Mouse (Mus musculus): Measurements from ENCODE around the gene Slco2a1. TPM values are rescaled to one million over a fixed set of nuclear protein-coding genes. Genes with fewer than 3 reads are reported as not detected.

Slco2a1 gene
- polyA plus RNA-seq, 1 experiment from 2014 or later = 3.7 TPM

- no peaks in the 10 kb centered on the region for H3K36me3 ChIP-seq
- H3K27ac ChIP-seq = no peak overlapping the region
- no peak overlapping the region for H3K9ac ChIP-seq
- 51% methylated on average over 6 of the region's 6 CpGs for WGBS
- H3K4me3 ChIP-seq = no peak overlapping the region
- H3K4me1 ChIP-seq = peaks cover 24% of the 10 kb centered on the region
- H3K9me3 ChIP-seq = no peaks in the 10 kb centered on the region
- ATAC-seq (ENCODE audit: insufficient number of reproducible peaks, insufficient read depth, low FRiP score, low TSS enrichment) = no peak
- no peak overlapping the region for H3K4me2 ChIP-seq (replicated peaks)
- H3K27me3 ChIP-seq = no peaks in the 10 kb centered on the region
Observed at GRCm38 (mm10) chr9:102990306-102991133, 2.0 kb downstream of the Slco2a1 start.

- H3K36me3 ChIP-seq = no peaks in the 10 kb centered on the region
- 75% methylated on average over 4 of the region's 4 CpGs for WGBS
- no peak overlapping the region for H3K4me3 ChIP-seq
- no peak for ATAC-seq (ENCODE audit: insufficient number of reproducible peaks, insufficient read depth, low FRiP score, low TSS enrichment)
- no peak overlapping the region for H3K27ac ChIP-seq
- no peaks in the 10 kb centered on the region for H3K9me3 ChIP-seq
- H3K27me3 ChIP-seq = no peaks in the 10 kb centered on the region
- H3K4me2 ChIP-seq (replicated peaks) = no peak overlapping the region
- no peak overlapping the region for H3K9ac ChIP-seq
- peaks cover 18% of the 10 kb centered on the region for H3K4me1 ChIP-seq
Observed at GRCm38 (mm10) chr9:102991134-102991406, 2.6 kb downstream of the Slco2a1 start.

GRCm38 (mm10) chr9:102992877-102993276 lies 4.4 kb downstream of the Slco2a1 start:
- 13% methylated on average over 6 of the region's 6 CpGs for WGBS

GRCm38 (mm10) chr9:102993764-102994163 lies 5.3 kb downstream of the Slco2a1 start:
- 68% methylated on average over 5 of the region's 5 CpGs for WGBS
- ATAC-seq (ENCODE audit: insufficient number of reproducible peaks, insufficient read depth, low FRiP score, low TSS enrichment) = no peak

More at GRCm38 (mm10) chr9:102992877-102993276, 4.4 kb downstream of the Slco2a1 start:
- Histone ChIP-seq H3K27me3 (no peaks in the 10 kb centered on the region), H3K4me3 (no peak overlapping the region), H3K9ac (no peak overlapping the region), H3K36me3 (no peaks in the 10 kb centered on the region), H3K9me3 (no peaks in the 10 kb centered on the region), H3K4me2 (replicated peaks) (no peak overlapping the region), H3K4me1 (peaks cover 18% of the 10 kb centered on the region), H3K27ac (no peak overlapping the region)
- ATAC-seq (ENCODE audit: insufficient number of reproducible peaks, insufficient read depth, low FRiP score, low TSS enrichment) = no peak

GRCm38 (mm10) chr9:102995800-102996635 lies 7.5 kb downstream of the Slco2a1 start:
- H3K4me2 ChIP-seq (replicated peaks) = no peak overlapping the region
- H3K27ac ChIP-seq = no peak overlapping the region
- no peak overlapping the region for H3K4me3 ChIP-seq
- H3K4me1 ChIP-seq = peaks cover 7% of the 10 kb centered on the region; the same call in 1 of the 2 replicates
- no peak overlapping the region for H3K9ac ChIP-seq
- H3K27me3 ChIP-seq = no peaks in the 10 kb centered on the region
- ATAC-seq (ENCODE audit: insufficient number of reproducible peaks, insufficient read depth, low FRiP score, low TSS enrichment) = no peak
- no peaks in the 10 kb centered on the region for H3K9me3 ChIP-seq
- H3K36me3 ChIP-seq = no peaks in the 10 kb centered on the region
- WGBS = 85% methylated on average over 12 of the region's 12 CpGs

More at GRCm38 (mm10) chr9:102993764-102994163, 5.3 kb downstream of the Slco2a1 start:
- no peak overlapping the region for H3K4me2 ChIP-seq (replicated peaks)
- H3K36me3 ChIP-seq = no peaks in the 10 kb centered on the region
- no peak overlapping the region for H3K9ac ChIP-seq
- H3K9me3 ChIP-seq = no peaks in the 10 kb centered on the region
- no peaks in the 10 kb centered on the region for H3K27me3 ChIP-seq
- peaks cover 18% of the 10 kb centered on the region for H3K4me1 ChIP-seq
- H3K27ac ChIP-seq = no peak overlapping the region
- no peak overlapping the region for H3K4me3 ChIP-seq

- no peaks in the 10 kb centered on the region for H3K4me1 ChIP-seq
- H3K4me3 ChIP-seq = no peak overlapping the region
- H3K36me3 ChIP-seq = no peaks in the 10 kb centered on the region
- no peak for ATAC-seq (ENCODE audit: insufficient number of reproducible peaks, insufficient read depth, low FRiP score, low TSS enrichment)
- no peak overlapping the region for H3K9ac ChIP-seq
- no peaks in the 10 kb centered on the region for H3K27me3 ChIP-seq
- H3K27ac ChIP-seq = no peak overlapping the region
- no peak overlapping the region for H3K4me2 ChIP-seq (replicated peaks)
- no peaks in the 10 kb centered on the region for H3K9me3 ChIP-seq
- 73% methylated on average over 7 of the region's 7 CpGs for WGBS
Observed at GRCm38 (mm10) chr9:103000384-103000783, 11.9 kb downstream of the Slco2a1 start.

GRCm38 (mm10) chr9:103004343-103004742 lies 15.8 kb downstream of the Slco2a1 start:
- no peak overlapping the region for H3K27ac ChIP-seq
- no peak overlapping the region for H3K9ac ChIP-seq
- 76% methylated on average over 6 of the region's 6 CpGs for WGBS
- H3K36me3 ChIP-seq = no peaks in the 10 kb centered on the region
- no peaks in the 10 kb centered on the region for H3K9me3 ChIP-seq
- no peak overlapping the region for H3K4me3 ChIP-seq
- peaks cover 5% of the 10 kb centered on the region; the same call in 1 of the 2 replicates for H3K27me3 ChIP-seq
- ATAC-seq (ENCODE audit: insufficient number of reproducible peaks, insufficient read depth, low FRiP score, low TSS enrichment) = no peak
- no peak overlapping the region for H3K4me2 ChIP-seq (replicated peaks)
- H3K4me1 ChIP-seq = peaks cover 12% of the 10 kb centered on the region

GRCm38 (mm10) chr9:103007699-103008078 lies 19.2 kb downstream of the Slco2a1 start:
- H3K36me3 ChIP-seq = no peaks in the 10 kb centered on the region
- no peaks in the 10 kb centered on the region for H3K9me3 ChIP-seq
- peak; percentile 32; the same call in 1 of the 2 replicates for ATAC-seq (ENCODE audit: insufficient number of reproducible peaks, insufficient read depth, low FRiP score, low TSS enrichment)
- peak overlapping the region; percentile 47 for H3K4me3 ChIP-seq
- H3K9ac ChIP-seq = peak overlapping the region; percentile 65; the same call in 1 of the 2 replicates
- WGBS = 2% methylated on average over 15 of the region's 15 CpGs
- H3K4me2 ChIP-seq (replicated peaks) = peak overlapping the region; percentile 91
- H3K4me1 ChIP-seq = peaks cover 12% of the 10 kb centered on the region
- peak overlapping the region; percentile 63 for H3K27ac ChIP-seq
- H3K27me3 ChIP-seq = peaks cover 8% of the 10 kb centered on the region; the same call in 1 of the 2 replicates

GRCm38 (mm10) chr9:103008079-103008855 lies 19.8 kb downstream of the Slco2a1 start:
- H3K4me1 ChIP-seq = peaks cover 12% of the 10 kb centered on the region
- peaks cover 8% of the 10 kb centered on the region; the same call in 1 of the 2 replicates for H3K27me3 ChIP-seq
- H3K4me3 ChIP-seq = peak overlapping the region; percentile 47
- peak overlapping the region; percentile 91 for H3K4me2 ChIP-seq (replicated peaks)
- under 1% methylated on average over 50 of the region's 50 CpGs for WGBS
- peak overlapping the region; percentile 65 for H3K9ac ChIP-seq
- peak overlapping the region; percentile 63 for H3K27ac ChIP-seq
- peak; percentile 55; the same call in 1 of the 2 replicates for ATAC-seq (ENCODE audit: insufficient number of reproducible peaks, insufficient read depth, low FRiP score, low TSS enrichment)
- H3K36me3 ChIP-seq = no peaks in the 10 kb centered on the region
- H3K9me3 ChIP-seq = no peaks in the 10 kb centered on the region

- ATAC-seq (ENCODE audit: insufficient number of reproducible peaks, insufficient read depth, low FRiP score, low TSS enrichment) = no peak
- Histone ChIP-seq H3K4me3 (no peak overlapping the region), H3K9me3 (no peaks in the 10 kb centered on the region), H3K27me3 (peaks cover 8% of the 10 kb centered on the region; the same call in 1 of the 2 replicates), H3K4me1 (peaks cover 12% of the 10 kb centered on the region), H3K4me2 (replicated peaks) (no peak overlapping the region), H3K9ac (no peak overlapping the region), H3K36me3 (no peaks in the 10 kb centered on the region), H3K27ac (no peak overlapping the region)
- WGBS = 72% methylated on average over 3 of the region's 3 CpGs
Observed at GRCm38 (mm10) chr9:103010161-103010560, 21.6 kb downstream of the Slco2a1 start.

GRCm38 (mm10) chr9:103013366-103013765 lies 24.9 kb downstream of the Slco2a1 start:
- Histone ChIP-seq H3K9me3 (no peaks in the 10 kb centered on the region), H3K36me3 (no peaks in the 10 kb centered on the region), H3K4me1 (peaks cover 5% of the 10 kb centered on the region), H3K27me3 (peaks cover 8% of the 10 kb centered on the region; the same call in 1 of the 2 replicates), H3K27ac (no peak overlapping the region), H3K4me2 (replicated peaks) (no peak overlapping the region), H3K9ac (no peak overlapping the region), H3K4me3 (no peak overlapping the region)
- ATAC-seq (ENCODE audit: insufficient number of reproducible peaks, insufficient read depth, low FRiP score, low TSS enrichment) = no peak
- 11% methylated on average over 5 of the region's 5 CpGs for WGBS
